Mouse (Mus musculus) heart, embryonic 11.5 days (tissue): ENCODE data around the gene Cntn4. TPM values are rescaled to one million over a fixed set of nuclear protein-coding genes. Genes with fewer than 3 reads are reported as not detected.

Experiments
- ATAC-seq: fragments of 200-750 bp; cut with Nextera tagmentation; replicated peaks from 2 replicates; pipeline ENCODE4 v1.8.0; 2017; ENCODE audit warnings: moderate library complexity; ENCODE audit not compliant: insufficient number of reproducible peaks, low FRiP score, low TSS enrichment
- H3K27ac ChIP-seq: fragments of 300-500 bp; sonication (generic); 2 replicates; pipeline ENCODE4 v1.5.1; 2014; ENCODE audit warnings: mild to moderate bottlenecking, low read depth, low read length
- H3K27me3 ChIP-seq: fragments of 300-500 bp; sonication (generic); 2 replicates; pipeline ENCODE4 v1.6.1; 2014; ENCODE audit warnings: mild to moderate bottlenecking, low read length, mixed read lengths; ENCODE audit not compliant: control insufficient read depth, insufficient read depth
- H3K36me3 ChIP-seq: fragments of 300-500 bp; sonication (generic); 2 replicates; pipeline ENCODE4 v1.6.1; 2014; ENCODE audit warnings: mild to moderate bottlenecking, low read length, moderate library complexity, mixed read lengths; ENCODE audit not compliant: control insufficient read depth, insufficient read depth
- H3K4me1 ChIP-seq: fragments of 300-500 bp; sonication (generic); 2 replicates; pipeline ENCODE4 v1.6.1; 2014; ENCODE audit warnings: low read length; ENCODE audit not compliant: control insufficient read depth, insufficient read depth
- H3K4me2 ChIP-seq: fragments of 300-500 bp; sonication (generic); 2 replicates; pipeline ENCODE4 v1.6.1; 2014; ENCODE audit warnings: mild to moderate bottlenecking, moderate library complexity
- H3K4me3 ChIP-seq: fragments of 300-500 bp; sonication (generic); 2 replicates; pipeline ENCODE4 v1.5.1; 2014; ENCODE audit warnings: low read depth, low read length
- H3K9ac ChIP-seq: fragments of 300-500 bp; sonication (generic); 2 replicates; pipeline ENCODE4 v1.6.1; 2014; ENCODE audit warnings: mild to moderate bottlenecking, low read depth, low read length, moderate library complexity
- H3K9me3 ChIP-seq: fragments of 300-500 bp; sonication (generic); replicated peaks from 2 replicates; pipeline ENCODE4 v1.6.1; 2016; ENCODE audit warnings: low read length; ENCODE audit not compliant: control insufficient read depth
- WGBS: fragments of 180-500 bp; shearing (Covaris S2); extraction: QIAGEN DNeasy Blood & Tissue Kit; methylation state at CpG from one replicate; pipeline ENCODE4 v1.1.7; 2014; ENCODE audit not compliant: insufficient replicate concordance; 5-methylcytosine and 5-hydroxymethylcytosine counted together
- polyA plus RNA-seq: library from polyadenylated mRNA; unstranded; fragments of >200 nt; fragmentation: Nextera tagmentation; extraction: Ambion mirVana; gene quantifications from 2 replicates; pipeline ENCODE4 v1.2.1, GENCODE M21; 2014

Cntn4 gene
- polyA plus RNA-seq, 1 experiment from 2014 or later = 1.8 TPM

- no peak for ATAC-seq
- Histone ChIP-seq H3K27me3 (no peaks in the 10 kb centered on the region), H3K4me1 (no peaks in the 10 kb centered on the region), H3K27ac (no peak overlapping the region), H3K9ac (no peak overlapping the region), H3K4me2 (no peak overlapping the region), H3K9me3 (no peaks in the 10 kb centered on the region), H3K4me3 (no peak overlapping the region), H3K36me3 (no peaks in the 10 kb centered on the region)
- WGBS = 77% methylated on average over 4 of the region's 4 CpGs
These were observed 1048.2 kb downstream of the Cntn4 start for GRCm38 (mm10) chr6:106725642-106726041.

GRCm38 (mm10) chr6:106726078-106726477 lies 1048.6 kb downstream of the Cntn4 start:
- Histone ChIP-seq H3K4me1 (no peaks in the 10 kb centered on the region), H3K27me3 (no peaks in the 10 kb centered on the region), H3K4me2 (no peak overlapping the region), H3K4me3 (no peak overlapping the region), H3K9me3 (no peaks in the 10 kb centered on the region), H3K9ac (no peak overlapping the region), H3K27ac (no peak overlapping the region), H3K36me3 (no peaks in the 10 kb centered on the region)
- WGBS = 69% methylated on average over 6 of the region's 6 CpGs
- no peak for ATAC-seq

- Histone ChIP-seq H3K4me2 (no peak overlapping the region), H3K27me3 (no peaks in the 10 kb centered on the region), H3K27ac (no peak overlapping the region), H3K36me3 (no peaks in the 10 kb centered on the region), H3K9me3 (no peaks in the 10 kb centered on the region), H3K9ac (no peak overlapping the region), H3K4me3 (no peak overlapping the region), H3K4me1 (no peaks in the 10 kb centered on the region)
- 74% methylated on average over 1 of the region's 1 CpGs for WGBS
- no peak for ATAC-seq
These were observed 1050.2 kb downstream of the Cntn4 start for GRCm38 (mm10) chr6:106727703-106728102.

- Histone ChIP-seq H3K27ac (no peak overlapping the region), H3K9ac (no peak overlapping the region), H3K9me3 (no peaks in the 10 kb centered on the region), H3K4me3 (no peak overlapping the region), H3K27me3 (no peaks in the 10 kb centered on the region), H3K4me2 (no peak overlapping the region), H3K4me1 (no peaks in the 10 kb centered on the region), H3K36me3 (no peaks in the 10 kb centered on the region)
- no peak for ATAC-seq
- WGBS = 69% methylated on average over 4 of the region's 4 CpGs
These were observed 1052.3 kb downstream of the Cntn4 start for GRCm38 (mm10) chr6:106729682-106730314.

- Histone ChIP-seq H3K27ac (no peak overlapping the region), H3K4me2 (no peak overlapping the region), H3K4me3 (no peak overlapping the region), H3K4me1 (no peaks in the 10 kb centered on the region), H3K36me3 (no peaks in the 10 kb centered on the region), H3K9ac (no peak overlapping the region), H3K9me3 (no peaks in the 10 kb centered on the region), H3K27me3 (no peaks in the 10 kb centered on the region)
- 69% methylated on average over 4 of the region's 4 CpGs for WGBS
- ATAC-seq = no peak
These were observed 1055.1 kb downstream of the Cntn4 start for GRCm38 (mm10) chr6:106732563-106732962.

GRCm38 (mm10) chr6:106738229-106738628 lies 1060.8 kb downstream of the Cntn4 start:
- Histone ChIP-seq H3K9ac (no peak overlapping the region), H3K27ac (no peak overlapping the region), H3K4me3 (no peak overlapping the region), H3K9me3 (no peaks in the 10 kb centered on the region), H3K4me1 (no peaks in the 10 kb centered on the region), H3K4me2 (no peak overlapping the region), H3K27me3 (no peaks in the 10 kb centered on the region), H3K36me3 (no peaks in the 10 kb centered on the region)
- ATAC-seq = no peak
- WGBS = 68% methylated on average over 3 of the region's 3 CpGs

- no peak overlapping the region for H3K27ac ChIP-seq
- no peak overlapping the region for H3K4me2 ChIP-seq
- 88% methylated on average over 1 of the region's 1 CpGs for WGBS
- no peaks in the 10 kb centered on the region for H3K9me3 ChIP-seq
- H3K36me3 ChIP-seq = no peaks in the 10 kb centered on the region
- H3K4me1 ChIP-seq = no peaks in the 10 kb centered on the region
- H3K9ac ChIP-seq = no peak overlapping the region
- H3K27me3 ChIP-seq = no peaks in the 10 kb centered on the region
- ATAC-seq = no peak
- no peak overlapping the region for H3K4me3 ChIP-seq
These were observed 1062.9 kb downstream of the Cntn4 start for GRCm38 (mm10) chr6:106740244-106740825.

GRCm38 (mm10) chr6:106743556-106744233 lies 1066.2 kb downstream of the Cntn4 start:
- no peaks in the 10 kb centered on the region for H3K4me1 ChIP-seq
- H3K4me3 ChIP-seq = no peak overlapping the region
- H3K9ac ChIP-seq = no peak overlapping the region
- WGBS = 71% methylated on average over 7 of the region's 7 CpGs
- no peaks in the 10 kb centered on the region for H3K27me3 ChIP-seq
- H3K36me3 ChIP-seq = no peaks in the 10 kb centered on the region
- H3K27ac ChIP-seq = no peak overlapping the region
- H3K9me3 ChIP-seq = no peaks in the 10 kb centered on the region
- no peak for ATAC-seq
- no peak overlapping the region for H3K4me2 ChIP-seq
